13 mouse cellular contexts compared by ENCODE assay signal in the genomic region with DNA sequence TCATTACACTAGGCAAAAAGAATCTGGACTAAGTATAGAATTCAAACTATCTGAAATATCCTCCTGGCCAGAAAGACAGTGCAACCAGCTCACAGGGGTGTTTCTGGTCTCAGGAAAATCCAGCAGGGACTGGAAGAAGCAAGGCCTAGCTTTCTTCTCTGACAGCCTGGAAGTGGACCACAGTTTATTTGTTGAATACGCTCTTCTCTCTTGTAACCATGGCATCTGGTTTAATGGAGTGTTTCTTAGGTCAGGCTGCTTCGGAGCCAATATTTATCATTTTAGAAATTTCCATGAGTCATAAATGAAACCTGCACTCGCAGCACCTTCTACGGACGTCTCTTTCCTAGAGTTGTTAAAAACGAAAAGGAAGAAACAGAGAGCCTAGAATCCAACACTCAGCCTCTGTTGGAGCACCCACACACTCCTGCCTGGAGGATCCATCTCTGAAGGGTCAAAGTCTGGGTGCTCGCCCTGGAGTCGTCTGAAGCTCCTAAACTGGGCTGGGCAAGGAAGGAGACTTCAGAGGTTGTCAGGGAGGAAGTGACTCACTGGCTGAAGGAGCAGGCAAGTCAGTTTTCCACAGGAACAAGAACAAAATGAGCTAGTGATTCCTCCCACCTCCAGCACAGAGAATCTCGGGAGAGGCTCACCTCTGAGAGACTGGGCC. TPM values are rescaled to one million over a fixed set of nuclear protein-coding genes. Genes with fewer than 3 reads are reported as not detected.
A peak's percentile ranks its signal among the peaks of the same experiment; 100 is the strongest.
DNase-seq lines count a peak whose midpoint lies in the region; ATAC-seq and TF ChIP-seq lines count a peak whose summit lies in the region.
"Had no signal": no experiment of that assay in that cellular context is flagged by ENCODE, and none has a peak within 500 bp of the region (broad histone marks: within the 10 kb centered on the region; RNA-seq: fewer than 3 reads in every experiment).

No protein-coding gene starts in this region.

- H3K36me3 ChIP-seq in kidney, embryonic 16.5 days (ENCODE audit: insufficient read depth, low read length): no peaks in the 10 kb centered on the region
- H3K36me3 ChIP-seq: forebrain, embryonic 10.5 days; midbrain, embryonic 12.5 days; neural tube, embryonic 15.5 days had no signal

- ATAC-seq in kidney, embryonic 16.5 days (ENCODE audit: low FRiP score, low TSS enrichment): no peak
- peak; percentile 41; the same call in 1 of the 2 replicates for ATAC-seq in megakaryocyte, adult 5-6 weeks (ENCODE audit: poor library complexity, severe bottlenecking)

- H3K4me3 ChIP-seq in kidney, embryonic 16.5 days (ENCODE audit: low read length): no peak overlapping the region
- no peak overlapping the region for H3K4me3 ChIP-seq in bone marrow macrophage, adult 2 months (ENCODE audit: insufficient read depth, low read length)
- H3K4me3 ChIP-seq: forebrain, embryonic 10.5 days; midbrain, embryonic 12.5 days; neural tube, embryonic 15.5 days had no signal

- TF ChIP-seq CTCF in bone marrow macrophage, adult 2 months (IDR thresholded peaks at IDR 0.05; ENCODE audit: low read depth, low read length): no peak

- H3K27ac ChIP-seq in kidney, embryonic 16.5 days (ENCODE audit: low read length): 0 out of 2 replicates have a peak overlapping the region, but pooled peaks have one; percentile 52
- H3K27ac ChIP-seq in bone marrow macrophage, adult 2 months (ENCODE audit: insufficient read depth, low read depth, low read length): peak overlapping the region; percentile 35
- H3K27ac ChIP-seq: forebrain, embryonic 10.5 days; midbrain, embryonic 12.5 days; neural tube, embryonic 15.5 days had no signal

- 56% methylated on average over 9 of the region's 9 CpGs for WGBS in kidney, embryonic 16.5 days

- DNase-seq in adrenal gland, adult (ENCODE audit: inconsistent age in 2 of 2, low spot score in 1 of 2): peak; percentile 58 to 87
- no peak for DNase-seq in adrenal gland, postnatal 4 days (ENCODE audit: low spot score in 2 of 2)
- no peak for DNase-seq in kidney, postnatal 4 days
- no peak for DNase-seq in right cerebral cortex, postnatal 25 days
- DNase-seq in left cerebral cortex, postnatal 36 days (ENCODE audit: low spot score in 2 of 2): no peak
- DNase-seq: spleen, adult 18-20 months had no signal

- H3K4me1 ChIP-seq in kidney, embryonic 16.5 days (ENCODE audit: insufficient read depth, low read length): no peaks in the 10 kb centered on the region
- H3K4me1 ChIP-seq in bone marrow macrophage, adult 2 months (ENCODE audit: control insufficient read depth, insufficient read depth, low read length): peaks cover 16% of the 10 kb centered on the region
- H3K4me1 ChIP-seq: forebrain, embryonic 10.5 days; midbrain, embryonic 12.5 days had no signal

- no peak overlapping the region for H3K4me2 ChIP-seq in kidney, embryonic 16.5 days (replicated peaks; ENCODE audit: low read depth, low read length)
- H3K4me2 ChIP-seq: liver, embryonic 11.5 days; midbrain, embryonic 12.5 days; neural tube, embryonic 15.5 days had no signal

- H3K9me3 ChIP-seq in kidney, embryonic 16.5 days (ENCODE audit: low read length): no peaks in the 10 kb centered on the region
- H3K9me3 ChIP-seq: forebrain, embryonic 10.5 days; midbrain, embryonic 12.5 days; neural tube, embryonic 15.5 days had no signal

- no peak for TF ChIP-seq POLR2A in bone marrow macrophage, adult 2 months (IDR thresholded peaks at IDR 0.05; ENCODE audit: borderline replicate concordance, low read depth, low read length)

- H3K27me3 ChIP-seq in kidney, embryonic 16.5 days (ENCODE audit: insufficient read depth, low read length): no peaks in the 10 kb centered on the region
- H3K27me3 ChIP-seq: midbrain, embryonic 12.5 days; neural tube, embryonic 15.5 days had no signal

- intact Hi-C loops in left cerebral cortex, postnatal 36 days (cut with DNase I): no loop called here

- no peak overlapping the region for H3K9ac ChIP-seq in kidney, embryonic 16.5 days (replicated peaks; ENCODE audit: low read length)
- H3K9ac ChIP-seq: midbrain, embryonic 12.5 days; neural tube, embryonic 15.5 days had no signal

RNA-seq across cellular contexts. Expression of a gene that starts 11.6 kb away (rescaled TPM):
- total RNA-seq in adrenal gland, postnatal 4 days (2021): 100 to 1,000 TPM; 227 to 242 TPM
- polyA plus RNA-seq in kidney, embryonic 16.5 days (2015; fragmentation: Nextera tagmentation; extraction: Ambion mirVana): 437 and 471 TPM in 2 replicates
- polyA plus RNA-seq in bone marrow macrophage, adult 2 months (2012; ENCODE audit: insufficient read depth, insufficient read length, missing spikeins): 177 and 179 TPM in 2 replicates
- 379 and 399 TPM in 2 replicates for total RNA-seq in megakaryocyte, adult 5-6 weeks (2015)
- total RNA-seq in megakaryocyte, adult 5-6 weeks (2017): 518 and 538 TPM in 2 replicates
- 100 to 1,000 TPM; 161 to 182 TPM for total RNA-seq in left cerebral cortex, postnatal 36 days (2021)

RNA-seq across cellular contexts. Expression of a gene that starts 40.5 kb away (rescaled TPM):
- total RNA-seq in adrenal gland, postnatal 4 days (2021): 1 to 10 TPM; 1.9 to 2.1 TPM
- 1.1 and 1.8 TPM in 2 replicates for polyA plus RNA-seq in kidney, embryonic 16.5 days (2015; fragmentation: Nextera tagmentation; extraction: Ambion mirVana)
- polyA plus RNA-seq in bone marrow macrophage, adult 2 months (2012; ENCODE audit: insufficient read depth, insufficient read length, missing spikeins): not detected in 2 replicates
- 0.41 TPM in 1 of 2 replicates, not detected in the other for total RNA-seq in megakaryocyte, adult 5-6 weeks (2015)
- 0.73 and 0.99 TPM in 2 replicates for total RNA-seq in megakaryocyte, adult 5-6 weeks (2017)
- 1 to 10 TPM in 1 of 2 experiments, under 1 TPM in 1; 0.66 to 1.0 TPM for total RNA-seq in left cerebral cortex, postnatal 36 days (2021)

Comparison
In these comparisons a context has a peak if more than half of its experiments do, and no peak if none do; other contexts are left out.
1. DNase-seq: peak in adrenal gland, adult (2 of 2); none in adrenal gland, postnatal 4 days (0 of 2), kidney, postnatal 4 days (0 of 2), right cerebral cortex, postnatal 25 days (single experiment) and left cerebral cortex, postnatal 36 days (0 of 2).